Mouse (Mus musculus) thymus, adult 2 months (tissue): ENCODE data around the gene Zfp64. TPM values are rescaled to one million over a fixed set of nuclear protein-coding genes. Genes with fewer than 3 reads are reported as not detected.

Experiments
- DNase-seq: peaks from one replicate; pipeline ENCODE4 v3.0.0; 2021
- H3K27ac ChIP-seq: fragments of 200-500 bp; 2 replicates; pipeline ENCODE4 v1.5.1; 2012; ENCODE audit warnings: low read length, control low read depth; ENCODE audit not compliant: control insufficient read depth, insufficient read depth
- H3K27me3 ChIP-seq: fragments of 200-500 bp; 2 replicates; pipeline ENCODE4 v1.6.1; 2012; ENCODE audit warnings: mild to moderate bottlenecking, low read length, moderate library complexity, mixed read lengths; ENCODE audit not compliant: control insufficient read depth, insufficient read depth
- H3K36me3 ChIP-seq: fragments of 200-500 bp; 2 replicates; pipeline ENCODE4 v1.6.1; 2012; ENCODE audit warnings: mild to moderate bottlenecking, low read length, moderate library complexity; ENCODE audit not compliant: control insufficient read depth, insufficient read depth
- H3K4me1 ChIP-seq: fragments of 200-500 bp; replicated peaks from 2 replicates; pipeline ENCODE4 v1.6.1; 2012; ENCODE audit warnings: low read length; ENCODE audit not compliant: control insufficient read depth, insufficient read depth
- H3K4me3 ChIP-seq: fragments of 200-500 bp; 2 replicates; pipeline ENCODE4 v1.5.1; 2012; ENCODE audit warnings: mild to moderate bottlenecking, low read length, control low read depth, moderate library complexity; ENCODE audit not compliant: control insufficient read depth, insufficient read depth
- CTCF ChIP-seq: fragments of 200-500 bp; IDR thresholded peaks from 2 replicates; pipeline ENCODE4 v1.5.1; 2012; ENCODE audit warnings: mild to moderate bottlenecking, control low read depth, low read length, moderate library complexity, borderline replicate concordance; ENCODE audit not compliant: control insufficient read depth, poor library complexity, insufficient read depth; ENCODE audit errors: extremely low read depth
- POLR2A ChIP-seq: fragments of 200-500 bp; IDR thresholded peaks from 2 replicates; pipeline ENCODE4 v1.6.1; 2012; ENCODE audit warnings: mild to moderate bottlenecking, low read length, control low read depth, moderate library complexity; ENCODE audit not compliant: control insufficient read depth, poor library complexity, insufficient read depth; ENCODE audit errors: extremely low read depth
- WGBS: fragments of 180-500 bp; shearing (Covaris S2); methylation state at CpG from one replicate; pipeline ENCODE4 v1.1.7; 2018; 5-methylcytosine and 5-hydroxymethylcytosine counted together
- polyA plus RNA-seq: library from polyadenylated mRNA; depleted of rRNA; stranded (reverse); fragments of >200 nt; gene quantifications from 2 replicates; pipeline ENCODE4 v1.2.3, GENCODE M21; 2012

The Zfp64 gene
- polyA plus RNA-seq, 1 experiment = 63.1 TPM

- H3K4me3 ChIP-seq = no peak overlapping the region
- no peak for TF ChIP-seq CTCF
- TF ChIP-seq POLR2A = no peak
- peaks cover under 1% of the 10 kb centered on the region; the same call in 1 of the 2 replicates for H3K4me1 ChIP-seq
- H3K27ac ChIP-seq = no peak overlapping the region
- whole genome bisulfite sequencing = 92% methylated on average over 6 of the region's 6 CpGs
- H3K27me3 ChIP-seq = no peaks in the 10 kb centered on the region
- H3K36me3 ChIP-seq = peaks cover 50% of the 10 kb centered on the region
- no peak for DNase-seq
Measured at GRCm38 (mm10) chr2:168948506-168948905, 6.9 kb downstream of the Zfp64 start.

GRCm38 (mm10) chr2:168947663-168948062 lies 7.7 kb downstream of the Zfp64 start:
- H3K4me1 ChIP-seq = no peaks in the 10 kb centered on the region
- peaks cover 50% of the 10 kb centered on the region for H3K36me3 ChIP-seq
- H3K27ac ChIP-seq = no peak overlapping the region
- 100% methylated on average over 1 of the region's 1 CpGs for WGBS
- H3K27me3 ChIP-seq = no peaks in the 10 kb centered on the region
- no peak overlapping the region for H3K4me3 ChIP-seq
- TF ChIP-seq CTCF (no peak), POLR2A (no peak)
- DNase-seq = no peak

- no peak overlapping the region for H3K4me3 ChIP-seq
- 94% methylated on average over 4 of the region's 4 CpGs for WGBS
- H3K4me1 ChIP-seq = no peaks in the 10 kb centered on the region
- H3K27me3 ChIP-seq = no peaks in the 10 kb centered on the region
- peaks cover 53% of the 10 kb centered on the region for H3K36me3 ChIP-seq
- TF ChIP-seq POLR2A = no peak
- TF ChIP-seq CTCF = no peak
- DNase-seq = no peak
- H3K27ac ChIP-seq = no peak overlapping the region
Measured at GRCm38 (mm10) chr2:168944011-168944410, 11.4 kb downstream of the Zfp64 start.

GRCm38 (mm10) chr2:168939941-168940340 lies 15.4 kb downstream of the Zfp64 start:
- TF ChIP-seq CTCF (no peak), POLR2A (no peak)
- no peaks in the 10 kb centered on the region for H3K4me1 ChIP-seq
- peaks cover 48% of the 10 kb centered on the region for H3K36me3 ChIP-seq
- 96% methylated on average over 8 of the region's 8 CpGs for WGBS
- no peak for DNase-seq
- H3K4me3 ChIP-seq = no peak overlapping the region
- no peak overlapping the region for H3K27ac ChIP-seq
- no peaks in the 10 kb centered on the region for H3K27me3 ChIP-seq

GRCm38 (mm10) chr2:168939261-168939933 lies 16.0 kb downstream of the Zfp64 start:
- Histone ChIP-seq H3K27me3 (no peaks in the 10 kb centered on the region), H3K27ac (no peak overlapping the region), H3K36me3 (peaks cover 48% of the 10 kb centered on the region), H3K4me3 (no peak overlapping the region), H3K4me1 (no peaks in the 10 kb centered on the region)
- DNase-seq = no peak
- no peak for TF ChIP-seq POLR2A
- no peak for TF ChIP-seq CTCF
- WGBS = 96% methylated on average over 10 of the region's 10 CpGs

- no peak for TF ChIP-seq CTCF
- no peak for TF ChIP-seq POLR2A
- Histone ChIP-seq H3K4me3 (no peak overlapping the region), H3K27me3 (no peaks in the 10 kb centered on the region), H3K27ac (no peak overlapping the region), H3K4me1 (no peaks in the 10 kb centered on the region), H3K36me3 (peaks cover 60% of the 10 kb centered on the region)
- 99% methylated on average over 6 of the region's 6 CpGs for WGBS
- DNase-seq = no peak
Measured at GRCm38 (mm10) chr2:168936896-168937295, 18.5 kb downstream of the Zfp64 start.

GRCm38 (mm10) chr2:168935165-168935564 lies 20.2 kb downstream of the Zfp64 start:
- Histone ChIP-seq H3K27ac (no peak overlapping the region), H3K4me3 (no peak overlapping the region), H3K27me3 (no peaks in the 10 kb centered on the region), H3K36me3 (peaks cover 56% of the 10 kb centered on the region), H3K4me1 (no peaks in the 10 kb centered on the region)
- TF ChIP-seq CTCF = no peak
- TF ChIP-seq POLR2A = no peak
- WGBS = 97% methylated on average over 35 of the region's 35 CpGs
- no peak for DNase-seq
